Mouse (Mus musculus) WW6 (cell line): Measurements from ENCODE around the gene Krt20.

Experiments used
- DNase-seq: peaks from one replicate; pipeline ENCODE4 v3.0.0-alpha.2; 2013; ENCODE audit warnings: low read depth, low spot score

The Krt20 gene

DNA sequence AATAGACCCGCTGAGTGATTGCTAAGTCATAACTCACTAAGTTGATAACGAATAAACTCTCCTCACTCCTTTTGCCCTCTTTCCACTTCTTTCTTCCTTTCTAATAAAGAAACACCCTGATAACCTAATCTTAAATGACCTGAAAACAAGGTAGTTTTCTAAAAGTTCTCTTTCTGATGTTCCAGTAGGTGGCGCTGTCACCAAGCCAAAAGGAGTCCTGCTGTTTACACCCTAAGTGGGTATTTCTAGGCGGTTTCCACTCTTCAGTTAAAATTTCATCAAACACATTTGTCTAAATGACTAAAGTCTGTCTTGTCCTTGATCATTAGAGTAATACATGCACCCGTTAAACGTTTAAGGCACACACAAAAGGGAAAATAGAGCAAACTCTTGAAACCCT is 24.7 kb downstream of the Krt20 start:
- no peak for DNase-seq

DNA sequence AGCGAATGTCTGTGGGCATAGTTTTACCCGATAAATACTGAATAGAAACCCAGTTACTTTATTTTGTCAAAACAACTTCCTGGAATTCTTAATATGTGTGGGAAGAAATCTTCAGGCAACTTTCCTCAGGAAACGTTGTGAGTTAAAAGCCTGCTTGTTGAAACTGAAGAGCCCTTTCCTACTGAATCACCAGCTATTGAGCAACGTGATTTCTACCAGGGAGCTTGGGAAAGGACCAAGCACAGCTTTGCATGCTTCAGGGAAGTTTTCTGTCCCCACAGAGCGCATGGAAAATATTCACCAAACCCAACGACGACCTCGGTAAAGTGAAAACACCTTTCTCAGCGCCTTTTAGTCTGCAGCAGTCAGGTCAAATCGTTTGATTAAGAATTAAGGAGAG is 31.8 kb downstream of the Krt20 start:
- DNase-seq, result no peak

DNA sequence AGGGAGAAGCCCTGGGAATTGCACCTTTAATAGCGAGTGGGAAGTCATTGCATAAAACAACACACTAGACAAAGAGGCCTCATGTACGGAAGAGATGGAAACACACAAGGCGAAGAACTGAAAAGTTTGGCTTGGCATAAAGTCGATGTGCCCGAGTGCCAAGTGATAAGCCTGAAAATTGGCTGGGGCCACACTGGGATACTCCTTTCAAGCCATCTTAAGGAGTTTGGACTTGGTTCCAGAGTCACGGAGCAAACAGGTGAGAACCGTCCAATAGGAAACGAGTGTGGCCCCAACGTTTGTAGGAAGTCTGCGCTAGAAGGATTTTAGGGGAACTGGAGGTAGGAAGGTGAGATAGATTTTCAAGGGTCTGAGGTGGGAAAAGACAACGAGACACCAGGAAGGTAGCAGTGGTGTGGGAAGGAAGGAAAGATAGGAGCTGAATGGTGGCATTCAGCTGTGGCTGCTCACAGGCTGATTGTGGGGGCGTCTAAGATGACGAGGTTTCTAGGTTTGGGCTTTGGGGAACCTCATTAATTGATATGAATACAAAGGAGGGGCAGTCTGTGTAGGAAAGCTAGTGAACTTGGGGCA is 37.9 kb downstream of the Krt20 start:
- no peak for DNase-seq

DNA sequence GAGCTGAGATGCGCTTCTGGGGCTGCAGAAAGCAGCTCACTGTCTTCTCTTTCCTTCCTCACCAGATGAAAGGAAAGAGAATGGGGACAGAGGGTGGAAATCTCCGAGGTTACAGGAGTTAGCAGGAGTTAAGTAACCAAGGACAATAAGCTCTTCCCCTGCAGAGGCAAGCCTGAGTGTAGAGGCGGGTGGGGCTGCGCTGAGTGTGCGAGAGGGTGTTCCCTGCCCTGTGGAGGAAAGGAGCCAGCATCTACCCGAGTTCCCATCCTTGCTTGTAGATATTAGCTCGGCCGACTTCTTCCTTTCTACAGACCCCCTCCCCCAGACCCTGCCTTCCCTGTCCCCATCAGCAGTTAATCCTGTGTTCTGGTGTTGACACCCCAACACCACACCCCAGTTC is 39.1 kb downstream of the Krt20 start:
- DNase-seq, result no peak

DNA sequence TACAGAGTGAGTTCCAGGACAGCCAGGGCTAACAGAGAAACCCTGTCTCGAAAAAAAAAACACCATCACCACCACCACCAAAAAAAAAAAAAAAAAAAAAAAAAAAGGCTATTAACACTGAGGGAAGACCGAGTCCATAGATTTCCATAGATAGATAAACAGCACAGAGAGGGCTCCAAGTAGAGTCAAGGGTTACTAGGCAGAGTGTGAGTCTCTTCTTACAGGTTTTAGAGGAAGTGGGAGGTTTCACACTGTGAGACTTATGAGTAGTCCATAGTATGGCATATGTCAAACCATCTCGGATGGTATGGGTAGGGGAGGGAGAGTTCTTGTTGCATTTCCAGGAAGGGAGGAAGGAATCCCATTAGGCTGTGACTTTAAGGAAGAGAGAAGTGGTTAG is 39.9 kb downstream of the Krt20 start:
- DNase-seq, result no peak

DNA sequence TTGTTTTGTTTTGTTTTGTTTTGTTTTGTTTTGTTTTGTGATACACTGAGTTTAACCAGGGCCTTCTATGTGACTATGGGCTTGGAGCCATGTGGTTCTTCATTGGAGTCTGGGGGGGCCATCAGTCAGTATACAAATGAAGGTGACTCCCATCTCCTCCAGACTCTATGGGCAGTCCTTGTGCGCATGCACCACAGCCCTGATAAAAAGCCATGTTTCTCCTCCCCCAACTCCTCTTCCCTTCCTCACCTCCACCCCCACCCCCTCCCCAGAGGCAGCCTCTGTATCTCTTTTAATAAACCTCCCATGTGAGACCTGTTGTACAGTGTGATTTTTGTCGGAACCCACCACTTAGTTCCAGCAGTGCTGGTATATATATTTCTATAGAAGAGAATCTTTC is 41.3 kb downstream of the Krt20 start:
- no peak for DNase-seq

DNA sequence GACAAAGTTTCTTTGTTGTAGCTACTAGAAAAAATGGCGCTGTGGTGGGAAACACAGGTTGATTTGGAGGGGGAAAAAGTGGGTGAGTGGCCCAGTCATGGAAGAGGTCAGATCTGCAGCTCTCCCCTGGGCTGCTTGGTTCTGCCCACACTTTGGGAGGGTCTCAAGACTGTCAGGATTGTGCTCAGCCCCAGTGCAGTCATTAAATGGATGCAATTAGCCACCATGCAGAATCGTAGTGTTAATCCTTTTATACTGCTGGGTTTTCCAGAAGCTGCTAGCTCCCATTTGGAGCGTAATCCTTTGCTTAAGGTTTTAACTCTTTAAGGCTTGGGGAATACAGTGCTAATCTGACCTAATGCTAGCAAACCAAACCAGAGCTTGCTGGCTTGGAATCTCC is 41.9 kb downstream of the Krt20 start:
- DNase-seq, result no peak

DNA sequence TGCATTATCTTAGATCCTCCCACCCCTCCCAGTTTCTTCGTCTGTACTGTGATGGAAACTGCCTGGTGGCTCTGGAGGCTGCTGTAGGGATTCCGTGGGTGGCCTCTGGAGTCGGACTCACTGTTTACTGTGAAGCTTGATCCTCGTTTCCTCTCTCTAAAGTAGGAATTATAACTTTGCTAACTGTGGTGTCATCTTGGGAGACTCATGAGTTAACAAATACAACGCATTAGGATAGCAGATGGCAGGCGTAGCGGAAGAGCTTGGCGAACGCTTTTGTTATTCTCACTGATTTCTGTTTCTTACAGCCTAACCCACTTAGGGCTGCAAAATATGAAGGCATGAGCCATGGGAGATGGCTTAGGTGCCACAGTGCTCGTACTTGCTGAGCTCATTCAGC is 45.5 kb downstream of the Krt20 start:
- DNase-seq, result no peak

DNA sequence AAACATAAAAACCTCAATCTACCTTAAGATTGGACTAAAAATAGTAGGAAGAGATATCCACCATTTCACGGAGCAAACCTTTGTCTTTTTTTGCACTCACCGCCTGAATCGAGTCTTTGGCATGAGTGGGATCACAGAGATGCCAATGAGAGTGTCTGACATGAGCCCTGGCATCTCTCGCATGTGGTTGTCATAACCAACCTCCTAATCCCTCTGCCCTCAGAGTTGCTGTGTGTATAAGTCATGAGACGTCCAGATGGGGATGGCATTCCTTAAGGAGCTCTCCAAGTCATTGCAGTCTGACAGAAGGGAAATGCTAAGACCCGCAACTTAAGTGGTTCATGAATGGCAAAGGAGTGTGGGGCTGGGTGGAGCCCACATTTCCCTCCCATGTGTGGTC is 46.6 kb downstream of the Krt20 start:
- DNase-seq, result no peak

DNA sequence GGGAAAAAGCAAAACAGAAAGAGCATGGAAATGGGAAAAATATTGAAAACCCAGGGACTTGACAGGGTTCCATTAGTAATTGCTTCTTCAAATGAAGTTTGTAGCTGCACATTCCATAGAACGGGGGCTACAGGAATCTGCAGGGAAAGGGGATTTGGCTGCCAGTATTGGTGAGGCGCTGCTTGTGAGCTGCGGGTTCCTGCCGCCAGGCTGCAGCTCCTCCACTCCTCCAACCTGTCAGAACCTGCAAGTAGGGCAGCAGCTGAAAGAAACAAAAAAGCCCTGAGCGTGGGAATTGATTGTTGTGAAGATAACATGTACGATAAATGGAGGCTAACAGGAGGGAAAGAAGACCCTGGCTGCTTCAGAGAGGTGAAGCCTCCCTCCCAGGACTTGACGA is 47.1 kb downstream of the Krt20 start:
- DNase-seq, result no peak

DNA sequence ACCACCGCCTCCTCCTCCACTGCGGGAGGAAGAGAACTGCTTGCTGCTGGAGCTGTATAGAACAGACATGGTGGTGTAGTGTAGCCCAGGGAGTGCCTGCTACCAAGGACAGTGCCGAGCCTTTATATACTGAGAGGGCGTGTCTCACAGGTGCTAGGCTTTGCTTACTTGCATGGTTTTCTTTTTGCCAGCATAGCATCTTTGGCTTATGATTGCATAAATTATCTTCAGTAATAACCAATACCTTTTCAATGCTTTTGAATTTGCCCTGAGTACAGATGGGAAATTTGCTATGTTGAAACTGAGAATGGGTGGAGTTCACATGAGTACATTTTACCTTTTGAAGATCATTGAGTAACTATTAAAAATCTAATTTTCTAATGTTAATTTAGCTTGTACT is 48.7 kb downstream of the Krt20 start, which contains the start of gene Krt10:
Gene Krt10, minus strand, starts transcription at position 101 of the 400 bp plus-strand sequence.
- DNase-seq, result no peak

DNA sequence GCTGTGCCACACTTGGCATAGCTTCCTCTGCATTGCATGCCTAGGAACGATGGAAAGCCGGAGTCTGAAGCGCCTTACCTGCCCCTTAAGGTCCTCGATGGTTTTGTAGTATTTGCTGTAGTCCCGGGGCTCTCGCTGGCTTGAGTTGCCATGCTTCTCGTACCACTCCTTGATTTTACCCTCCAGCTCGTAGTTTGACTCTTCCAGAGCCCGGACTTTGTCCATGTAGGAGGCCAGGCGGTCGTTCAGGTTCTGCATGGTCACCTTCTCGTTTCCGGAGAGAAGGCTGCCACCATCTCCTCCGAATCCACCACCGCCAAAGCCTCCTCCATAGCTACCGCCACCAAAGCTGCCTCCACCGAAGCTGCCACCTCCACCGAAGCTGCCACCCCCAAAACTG is 49.3 kb downstream of the Krt20 start:
- no peak for DNase-seq

DNA sequence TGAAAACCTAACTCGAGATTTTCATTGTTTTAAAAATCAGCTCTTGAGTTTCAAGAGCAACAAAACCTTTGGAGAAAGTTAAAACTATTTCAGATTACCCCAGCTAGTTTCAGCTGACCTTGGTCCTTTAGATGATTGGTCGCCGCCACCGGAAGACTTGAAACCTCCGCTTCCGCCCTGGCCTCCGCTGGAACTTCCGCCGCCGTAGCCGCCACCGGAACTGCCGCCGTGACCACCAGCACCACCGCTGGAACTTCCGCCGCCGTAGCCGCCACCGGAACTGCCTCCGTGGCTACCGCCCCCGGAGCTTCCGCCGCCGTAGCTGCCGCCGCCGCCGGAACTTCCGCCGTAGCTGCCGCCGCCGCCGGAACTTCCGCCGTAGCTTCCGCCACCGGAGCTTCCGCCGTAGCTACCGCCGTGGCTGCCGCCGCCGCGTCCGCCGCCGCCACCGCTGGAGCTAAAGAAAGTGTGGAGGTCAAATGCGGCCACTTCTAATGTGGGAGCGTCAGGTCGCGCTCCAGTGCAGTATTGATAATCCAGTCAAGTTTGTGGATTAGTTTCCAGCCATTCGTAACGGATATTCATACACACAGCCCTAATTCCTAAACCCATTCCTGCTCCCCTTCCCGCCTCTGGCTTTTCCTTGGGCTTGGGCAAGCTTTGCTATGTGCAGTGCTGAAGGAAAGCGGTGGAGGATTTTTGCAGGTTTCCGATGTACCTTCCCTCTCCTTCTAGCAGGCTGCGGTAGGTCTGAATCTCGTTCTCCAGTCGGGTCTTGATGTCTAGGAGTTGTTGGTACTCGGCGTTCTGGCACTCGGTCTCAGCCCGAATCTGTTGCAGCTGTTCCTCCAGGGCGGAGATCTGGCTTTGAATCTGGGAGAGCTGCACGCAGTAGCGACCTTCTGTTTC is 51.9 kb downstream of the Krt20 start:
- DNase-seq, result peak; percentile 65

DNA sequence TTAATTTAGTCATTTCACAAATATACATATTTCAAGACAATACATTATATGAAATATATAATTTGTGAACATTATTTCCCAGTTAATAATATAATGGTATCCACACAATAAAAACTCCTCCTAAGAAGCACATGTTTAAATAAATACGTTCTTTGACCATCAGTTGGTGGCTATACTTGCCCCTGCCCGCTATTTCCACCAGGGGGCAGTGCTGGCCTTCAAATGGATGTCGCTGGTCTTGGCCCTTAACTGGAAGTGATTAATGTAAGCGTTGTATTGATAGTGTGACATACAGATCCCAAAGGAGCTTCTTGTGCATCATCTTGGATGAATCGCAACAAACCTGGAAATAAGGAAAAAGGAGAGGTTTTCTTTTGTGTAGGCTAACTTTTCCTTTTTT is 58.4 kb downstream of the Krt20 start:
- peak; percentile 53 for DNase-seq
